Mouse (Mus musculus): Measurements from ENCODE around the gene Mei1. TPM values are rescaled to one million over a fixed set of nuclear protein-coding genes. Genes with fewer than 3 reads are reported as not detected.

Gene Mei1
- polyA plus RNA-seq, 1 experiment from 2014 or later = not detected

- H3K36me3 ChIP-seq (ENCODE audit: control insufficient read depth, insufficient read depth, low read length) = no peaks in the 10 kb centered on the region
- no peak for ATAC-seq (ENCODE audit: low read depth)
- no peak overlapping the region for H3K4me2 ChIP-seq (ENCODE audit: low read depth, low read length)
- 66% methylated on average over 10 of the region's 10 CpGs for WGBS
- no peak overlapping the region for H3K27ac ChIP-seq (ENCODE audit: low read length)
- H3K27me3 ChIP-seq (ENCODE audit: control insufficient read depth, insufficient read depth, low read depth, low read length) = no peaks in the 10 kb centered on the region
- no peaks in the 10 kb centered on the region for H3K9me3 ChIP-seq (ENCODE audit: control insufficient read depth, low read length)
- no peak overlapping the region for H3K9ac ChIP-seq (ENCODE audit: low read length)
- H3K4me1 ChIP-seq (replicated peaks; ENCODE audit: control insufficient read depth, insufficient read depth, low read length) = peaks cover 37% of the 10 kb centered on the region
- H3K4me3 ChIP-seq (ENCODE audit: low read length) = no peak overlapping the region
Measured at GRCm38 (mm10) chr15:82156902-82157301, 87.1 kb downstream of the Mei1 start.

GRCm38 (mm10) chr15:82158243-82159035, 88.6 kb downstream of the Mei1 start:
- Histone ChIP-seq H3K4me2 (ENCODE audit: low read depth, low read length) (peak overlapping the region; percentile 12), H3K27me3 (ENCODE audit: control insufficient read depth, insufficient read depth, low read depth, low read length) (no peaks in the 10 kb centered on the region), H3K4me3 (ENCODE audit: low read length) (no peak overlapping the region), H3K36me3 (ENCODE audit: control insufficient read depth, insufficient read depth, low read length) (no peaks in the 10 kb centered on the region), H3K9ac (ENCODE audit: low read length) (peak overlapping the region; percentile 47), H3K9me3 (ENCODE audit: control insufficient read depth, low read length) (no peaks in the 10 kb centered on the region), H3K4me1 (replicated peaks; ENCODE audit: control insufficient read depth, insufficient read depth, low read length) (peaks cover 39% of the 10 kb centered on the region), H3K27ac (ENCODE audit: low read length) (peak overlapping the region; percentile 76)
- ATAC-seq (ENCODE audit: low read depth) = peak; percentile 88
- WGBS = 29% methylated on average over 17 of the region's 17 CpGs

- Histone ChIP-seq H3K27ac (ENCODE audit: low read length) (peak overlapping the region; percentile 76), H3K4me3 (ENCODE audit: low read length) (no peak overlapping the region), H3K4me1 (replicated peaks; ENCODE audit: control insufficient read depth, insufficient read depth, low read length) (peaks cover 44% of the 10 kb centered on the region), H3K9me3 (ENCODE audit: control insufficient read depth, low read length) (no peaks in the 10 kb centered on the region), H3K36me3 (ENCODE audit: control insufficient read depth, insufficient read depth, low read length) (no peaks in the 10 kb centered on the region), H3K4me2 (ENCODE audit: low read depth, low read length) (no peak overlapping the region), H3K9ac (ENCODE audit: low read length) (no peak overlapping the region), H3K27me3 (ENCODE audit: control insufficient read depth, insufficient read depth, low read depth, low read length) (no peaks in the 10 kb centered on the region)
- ATAC-seq (ENCODE audit: low read depth) = no peak
- 75% methylated on average over 9 of the region's 9 CpGs for whole genome bisulfite sequencing
Measured at GRCm38 (mm10) chr15:82159471-82159870, 89.7 kb downstream of the Mei1 start.

- Histone ChIP-seq H3K4me3 (ENCODE audit: low read length) (no peak overlapping the region), H3K4me2 (ENCODE audit: low read depth, low read length) (no peak overlapping the region), H3K27ac (ENCODE audit: low read length) (0 out of 2 replicates have a peak overlapping the region, but pooled peaks have one; percentile 23)
Measured at GRCm38 (mm10) chr15:82160731-82161640, 91.2 kb downstream of the Mei1 start.

GRCm38 (mm10) chr15:82161965-82162600, 92.3 kb downstream of the Mei1 start:
- Histone ChIP-seq H3K36me3 (ENCODE audit: control insufficient read depth, insufficient read depth, low read length) (no peaks in the 10 kb centered on the region), H3K9me3 (ENCODE audit: control insufficient read depth, low read length) (no peaks in the 10 kb centered on the region), H3K4me3 (ENCODE audit: low read length) (no peak overlapping the region), H3K27me3 (ENCODE audit: control insufficient read depth, insufficient read depth, low read depth, low read length) (no peaks in the 10 kb centered on the region), H3K9ac (ENCODE audit: low read length) (no peak overlapping the region), H3K27ac (ENCODE audit: low read length) (no peak overlapping the region), H3K4me1 (replicated peaks; ENCODE audit: control insufficient read depth, insufficient read depth, low read length) (peaks cover 61% of the 10 kb centered on the region), H3K4me2 (ENCODE audit: low read depth, low read length) (no peak overlapping the region)
- no peak for ATAC-seq (ENCODE audit: low read depth)
- 83% methylated on average over 12 of the region's 12 CpGs for WGBS

More at GRCm38 (mm10) chr15:82160731-82161640, 91.2 kb downstream of the Mei1 start:
- Histone ChIP-seq H3K27me3 (ENCODE audit: control insufficient read depth, insufficient read depth, low read depth, low read length) (no peaks in the 10 kb centered on the region), H3K4me1 (replicated peaks; ENCODE audit: control insufficient read depth, insufficient read depth, low read length) (peaks cover 50% of the 10 kb centered on the region), H3K9ac (ENCODE audit: low read length) (no peak overlapping the region), H3K36me3 (ENCODE audit: control insufficient read depth, insufficient read depth, low read length) (no peaks in the 10 kb centered on the region), H3K9me3 (ENCODE audit: control insufficient read depth, low read length) (no peaks in the 10 kb centered on the region)
- WGBS = 49% methylated on average over 11 of the region's 11 CpGs
- no peak for ATAC-seq (ENCODE audit: low read depth)

GRCm38 (mm10) chr15:82163356-82164060, 93.7 kb downstream of the Mei1 start:
- ATAC-seq (ENCODE audit: low read depth) = no peak
- Histone ChIP-seq H3K27me3 (ENCODE audit: control insufficient read depth, insufficient read depth, low read depth, low read length) (no peaks in the 10 kb centered on the region), H3K4me2 (ENCODE audit: low read depth, low read length) (no peak overlapping the region), H3K9me3 (ENCODE audit: control insufficient read depth, low read length) (no peaks in the 10 kb centered on the region), H3K27ac (ENCODE audit: low read length) (peak overlapping the region; percentile 4; the same call in 1 of the 2 replicates), H3K9ac (ENCODE audit: low read length) (no peak overlapping the region), H3K36me3 (ENCODE audit: control insufficient read depth, insufficient read depth, low read length) (no peaks in the 10 kb centered on the region), H3K4me1 (replicated peaks; ENCODE audit: control insufficient read depth, insufficient read depth, low read length) (peaks cover 61% of the 10 kb centered on the region), H3K4me3 (ENCODE audit: low read length) (no peak overlapping the region)
- WGBS = 75% methylated on average over 10 of the region's 10 CpGs

GRCm38 (mm10) chr15:82164061-82164399, 94.2 kb downstream of the Mei1 start:
- Histone ChIP-seq H3K4me1 (replicated peaks; ENCODE audit: control insufficient read depth, insufficient read depth, low read length) (peaks cover 56% of the 10 kb centered on the region), H3K4me3 (ENCODE audit: low read length) (no peak overlapping the region), H3K9me3 (ENCODE audit: control insufficient read depth, low read length) (no peaks in the 10 kb centered on the region), H3K4me2 (ENCODE audit: low read depth, low read length) (no peak overlapping the region), H3K27ac (ENCODE audit: low read length) (peak overlapping the region; percentile 4; the same call in 1 of the 2 replicates), H3K27me3 (ENCODE audit: control insufficient read depth, insufficient read depth, low read depth, low read length) (no peaks in the 10 kb centered on the region), H3K9ac (ENCODE audit: low read length) (no peak overlapping the region), H3K36me3 (ENCODE audit: control insufficient read depth, insufficient read depth, low read length) (no peaks in the 10 kb centered on the region)
- ATAC-seq (ENCODE audit: low read depth) = no peak
- WGBS = 54% methylated on average over 4 of the region's 4 CpGs

- 0 out of 2 replicates have a peak, but pooled peaks have one; percentile 18 for ATAC-seq (ENCODE audit: low read depth)
- no peak overlapping the region for H3K9ac ChIP-seq (ENCODE audit: low read length)
Measured at GRCm38 (mm10) chr15:82164496-82164895, 94.7 kb downstream of the Mei1 start.

More at GRCm38 (mm10) chr15:82164496-82164895, 94.7 kb downstream of the Mei1 start:
- 58% methylated on average over 7 of the region's 7 CpGs for WGBS
- Histone ChIP-seq H3K4me2 (ENCODE audit: low read depth, low read length) (no peak overlapping the region), H3K27ac (ENCODE audit: low read length) (peak overlapping the region; percentile 4; the same call in 1 of the 2 replicates), H3K27me3 (ENCODE audit: control insufficient read depth, insufficient read depth, low read depth, low read length) (no peaks in the 10 kb centered on the region), H3K4me1 (replicated peaks; ENCODE audit: control insufficient read depth, insufficient read depth, low read length) (peaks cover 52% of the 10 kb centered on the region), H3K36me3 (ENCODE audit: control insufficient read depth, insufficient read depth, low read length) (no peaks in the 10 kb centered on the region), H3K9me3 (ENCODE audit: control insufficient read depth, low read length) (no peaks in the 10 kb centered on the region), H3K4me3 (ENCODE audit: low read length) (no peak overlapping the region)

Measured in lung, embryonic 16.5 days (tissue).